19 mouse cellular contexts compared by ENCODE assay signal in genomic region chr16:64316831-64317230, GRCm38 (mm10).
"Had no signal": no experiment of that assay in that cellular context is flagged by ENCODE, and none has a peak within 500 bp of the region (broad histone marks: within the 10 kb centered on the region; RNA-seq: fewer than 3 reads in every experiment).

No protein-coding gene starts in this region.

- H3K4me1 ChIP-seq: midbrain, embryonic 10.5 days; midbrain, embryonic 12.5 days; neural tube, embryonic 13.5 days; neural tube, embryonic 15.5 days had no signal

- H3K4me3 ChIP-seq: midbrain, embryonic 10.5 days; midbrain, embryonic 12.5 days; myocyte; neural tube, embryonic 13.5 days; neural tube, embryonic 15.5 days had no signal

- H3K4me2 ChIP-seq: lung, embryonic 14.5 days; midbrain, embryonic 12.5 days; neural tube, embryonic 13.5 days; neural tube, embryonic 15.5 days had no signal

- H3K36me3 ChIP-seq: midbrain, embryonic 10.5 days; midbrain, embryonic 12.5 days; neural tube, embryonic 13.5 days; neural tube, embryonic 15.5 days had no signal

- ATAC-seq: midbrain, embryonic 16.5 days had no signal

- DNase-seq: lung, adult 18-20 months; lung, embryonic 14.5 days; lung, postnatal 10 days; lung, postnatal 4 days; midbrain, embryonic 14.5 days; retina, postnatal 1 day; right cerebral cortex, adult 18-20 months; right cerebral cortex, postnatal 25 days; right cerebral cortex, postnatal 4 days; spleen, adult 18-20 months; thymus, adult 2 months; thymus, postnatal 25 days; thymus, postnatal 4 days had no signal

- H3K27ac ChIP-seq: midbrain, embryonic 10.5 days; midbrain, embryonic 12.5 days; neural tube, embryonic 13.5 days; neural tube, embryonic 15.5 days had no signal

- H3K9me3 ChIP-seq: midbrain, embryonic 10.5 days; midbrain, embryonic 12.5 days; neural tube, embryonic 13.5 days; neural tube, embryonic 15.5 days had no signal

- H3K9ac ChIP-seq: lung, embryonic 14.5 days; midbrain, embryonic 12.5 days; neural tube, embryonic 13.5 days; neural tube, embryonic 15.5 days had no signal

- H3K27me3 ChIP-seq: midbrain, embryonic 12.5 days; neural tube, embryonic 13.5 days; neural tube, embryonic 15.5 days had no signal
